In the genomic region with DNA sequence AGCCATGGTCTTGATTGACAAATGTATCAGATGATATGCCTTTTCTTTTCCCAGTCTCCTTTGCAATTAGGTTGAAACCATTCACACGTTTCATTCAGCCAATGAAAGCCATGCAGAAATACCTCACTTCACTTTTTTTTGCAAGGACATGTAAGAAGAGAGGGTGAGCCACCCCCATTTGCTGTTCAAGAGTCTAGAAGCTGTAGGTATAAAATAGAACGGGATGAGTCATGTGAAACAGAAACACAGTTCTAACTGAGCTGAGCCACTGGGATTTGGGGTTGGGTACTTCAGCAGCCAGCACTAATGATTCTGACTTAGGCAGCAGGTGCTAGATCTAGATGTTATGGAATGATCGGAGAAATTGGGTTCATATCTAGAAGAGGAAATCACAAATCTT, we compare ENCODE assay signal across 8 mouse cellular contexts.
"Had no signal": no experiment of that assay in that cellular context is flagged by ENCODE, and none has a peak within 500 bp of the region (broad histone marks: within the 10 kb centered on the region; RNA-seq: fewer than 3 reads in every experiment).

No protein-coding gene starts in this region.

- DNase-seq: kidney, adult 11 months; kidney, adult 9 months; kidney, postnatal 4 days; lung, embryonic 14.5 days; lung, postnatal 10 days; lung, postnatal 4 days; midbrain, embryonic 14.5 days; thymus, postnatal 4 days had no signal
